Mouse (Mus musculus) embryonic fibroblast, embryonic 13.5 days (primary cell): Measurements from ENCODE around the gene Gjb5.

ENCODE experiments used
- CTCF ChIP-seq: IDR thresholded peaks from 2 replicates; pipeline ENCODE4 v1.5.1; 2011; ENCODE audit warnings: mild to moderate bottlenecking, control low read depth, low read length, moderate library complexity, borderline replicate concordance; ENCODE audit not compliant: insufficient read depth
- POLR2A ChIP-seq: IDR thresholded peaks from 2 replicates; pipeline ENCODE4 v1.6.1; 2011; ENCODE audit warnings: low read depth, mild to moderate bottlenecking, control low read depth, low read length, moderate library complexity

GRCm38 (mm10) chr4:127363331-127363730, 5.3 kb upstream of the Gjb5 start:
- no peak for TF ChIP-seq CTCF
- TF ChIP-seq POLR2A = no peak
